Mouse (Mus musculus): Measurements from ENCODE around the gene Ttll5.

- TF ChIP-seq CTCF (IDR thresholded peaks at IDR 0.05): no peak
- TF ChIP-seq POLR2A (IDR thresholded peaks at IDR 0.05; ENCODE audit: insufficient read depth, low read depth, low read length): no peak
- no peak for TF ChIP-seq EP300 (IDR thresholded peaks at IDR 0.05; ENCODE audit: insufficient read depth, low read depth, low read length)
These were observed 252.9 kb downstream of the Ttll5 start for GRCm38 (mm10) chr12:86077322-86077721.
